Mouse (Mus musculus) regulatory T cell (primary cell): Measurements from ENCODE around the gene Trappc6a.
"Not testable (repeated sequence)": the region's sequence is repeated elsewhere in the genome, so short reads cannot be mapped to it uniquely, and the experiment has no call there.

Experiments
- in situ Hi-C: fragments of 300-600 bp; cut with MboI, MseI; formaldehyde crosslinking; loops from one replicate; pipeline ENCODE4 v1.15.1; 2025; ENCODE audit warnings: high pct_unique_total_duplicates

The Trappc6a gene

DNA sequence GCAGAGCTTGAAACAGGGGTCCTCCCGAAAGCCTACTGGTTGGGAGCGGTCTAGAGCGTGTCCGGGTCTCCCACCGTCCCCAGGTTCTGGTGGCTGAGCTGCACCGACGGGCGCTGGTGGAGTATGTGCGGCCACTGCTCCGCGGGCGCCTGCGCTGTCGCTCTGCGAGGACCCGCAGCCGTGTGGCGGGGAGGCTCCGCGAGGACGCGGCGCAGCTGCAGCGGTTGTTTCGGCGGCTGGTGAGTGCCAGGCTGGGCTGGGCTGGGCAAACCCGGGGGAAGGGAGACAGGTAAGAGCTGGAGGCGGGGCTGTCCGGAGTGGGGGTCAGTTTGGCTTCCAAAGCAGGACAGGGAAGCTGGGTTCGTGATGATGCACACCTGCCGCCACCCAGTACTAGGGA lies 18.7 kb upstream of the Trappc6a start:
- in situ Hi-C loops: no loop called here

GRCm38 (mm10) chr7:19491731-19492130 lies 16.5 kb upstream of the Trappc6a start:
- in situ Hi-C loops: no loop called here

- in situ Hi-C loops: loop anchor here (5.0 kb wide), 1 partner anchor 73 kb away; no protein-coding TSS in a partner anchor
Observed at GRCm38 (mm10) chr7:19494751-19495474, 13.3 kb upstream of the Trappc6a start.

- in situ Hi-C loops: loop anchor here (5.0 kb wide), 1 partner anchor 73 kb away; no protein-coding TSS in a partner anchor
Observed at GRCm38 (mm10) chr7:19495521-19496213, 12.5 kb upstream of the Trappc6a start.

GRCm38 (mm10) chr7:19496214-19496555 lies 12.0 kb upstream of the Trappc6a start:
- in situ Hi-C loops: loop anchor here (5.0 kb wide), 1 partner anchor 74 kb away; no protein-coding TSS in a partner anchor

- in situ Hi-C loops: loop anchor here (5.0 kb wide), 1 partner anchor 76 kb away; no protein-coding TSS in a partner anchor
Observed at GRCm38 (mm10) chr7:19498326-19498725, 9.9 kb upstream of the Trappc6a start.

DNA sequence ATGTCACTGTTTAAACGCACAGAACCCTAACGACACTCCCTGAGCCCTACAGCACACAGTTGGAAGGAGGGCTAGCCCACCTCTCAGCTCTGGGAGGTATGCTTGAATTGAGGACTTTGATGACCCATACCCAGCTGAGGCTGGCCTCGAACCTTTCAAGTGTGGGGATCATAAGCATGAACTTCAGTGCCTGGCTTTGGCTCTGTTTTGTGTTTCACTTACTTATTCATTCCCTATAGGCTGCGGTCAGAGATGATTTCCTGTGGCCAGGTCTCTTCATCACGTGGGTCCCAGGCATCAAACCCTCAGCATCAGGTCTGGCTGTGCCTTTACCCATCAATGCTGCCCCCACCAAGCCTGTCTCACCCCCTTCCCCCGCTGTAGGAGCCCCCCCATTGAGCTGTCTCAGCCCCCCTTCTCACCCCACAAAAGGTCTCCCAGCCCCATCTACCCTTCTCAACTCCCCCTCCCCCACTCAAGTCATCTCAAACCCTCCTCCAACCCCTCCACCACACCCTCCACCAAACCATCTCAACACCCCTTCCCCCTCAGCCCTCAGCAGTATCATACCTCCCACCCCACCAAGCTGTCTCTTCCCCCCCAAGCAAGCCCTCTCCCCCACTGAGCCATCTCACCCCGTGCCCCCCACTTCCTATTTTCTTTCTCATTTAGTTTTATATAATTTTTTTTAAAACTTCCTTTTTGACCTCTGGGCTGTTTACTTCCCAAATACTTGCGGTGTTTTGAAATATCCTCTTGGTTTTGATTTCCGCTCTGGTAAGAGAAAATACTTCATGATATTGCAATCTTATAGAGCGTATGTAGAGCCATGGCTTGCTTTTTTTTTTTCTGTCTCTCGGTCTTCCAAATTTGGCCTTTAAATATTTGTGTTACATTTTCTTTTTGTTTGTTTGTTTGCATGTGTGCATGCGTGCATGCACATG lies 7.5 kb upstream of the Trappc6a start:
- in situ Hi-C loops: no loop called here

GRCm38 (mm10) chr7:19501658-19502057 lies 6.5 kb upstream of the Trappc6a start:
- in situ Hi-C loops: no loop called here

DNA sequence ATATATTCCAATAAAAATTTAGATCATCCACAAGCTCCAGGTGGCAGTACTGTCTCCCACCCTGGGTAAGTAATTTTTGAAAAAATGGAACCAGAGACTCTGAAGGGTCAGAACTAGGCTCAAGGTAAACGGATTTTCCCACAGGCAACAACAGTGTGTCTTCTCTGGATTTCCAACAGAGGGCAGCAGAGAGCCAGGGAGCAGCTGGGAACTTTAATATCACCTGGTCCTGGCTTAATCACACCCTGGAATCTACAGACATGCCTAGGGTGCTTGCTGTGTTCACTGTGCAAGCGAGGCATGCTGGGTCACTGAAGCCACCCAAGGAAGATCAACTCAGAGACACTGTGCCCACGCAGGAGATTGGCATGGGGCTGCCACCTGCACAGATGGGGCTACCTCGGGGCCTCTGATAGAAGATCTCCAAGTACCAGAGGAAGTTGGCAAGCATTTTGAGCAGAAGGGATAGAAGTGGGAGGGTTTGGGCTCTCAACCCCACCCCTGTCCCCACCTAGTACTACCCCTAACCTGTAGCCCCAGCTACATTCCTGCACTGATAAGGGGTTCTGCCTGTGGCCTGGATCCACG lies 4.6 kb upstream of the Trappc6a start:
- in situ Hi-C loops: no loop called here

DNA sequence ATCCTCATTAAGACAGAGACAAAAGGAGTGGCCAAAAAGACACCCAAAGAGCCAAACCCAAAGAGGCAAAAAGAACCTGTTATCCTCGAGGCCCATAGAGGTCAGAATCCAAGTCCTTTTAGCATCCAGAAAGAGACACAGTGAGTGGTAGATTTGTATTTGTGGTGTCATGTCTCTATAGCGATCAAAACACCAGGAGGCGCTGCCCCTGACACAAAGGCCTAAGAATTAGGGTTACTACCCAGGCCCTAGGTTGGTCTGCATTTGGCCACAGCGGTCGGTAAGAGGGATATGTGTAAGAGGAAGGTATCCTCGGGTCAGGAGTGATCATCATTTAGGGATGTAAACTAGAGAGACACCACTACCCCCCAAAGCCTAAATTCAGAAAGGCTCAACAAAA lies 1.9 kb upstream of the Trappc6a start:
- in situ Hi-C loops: no loop called here

DNA sequence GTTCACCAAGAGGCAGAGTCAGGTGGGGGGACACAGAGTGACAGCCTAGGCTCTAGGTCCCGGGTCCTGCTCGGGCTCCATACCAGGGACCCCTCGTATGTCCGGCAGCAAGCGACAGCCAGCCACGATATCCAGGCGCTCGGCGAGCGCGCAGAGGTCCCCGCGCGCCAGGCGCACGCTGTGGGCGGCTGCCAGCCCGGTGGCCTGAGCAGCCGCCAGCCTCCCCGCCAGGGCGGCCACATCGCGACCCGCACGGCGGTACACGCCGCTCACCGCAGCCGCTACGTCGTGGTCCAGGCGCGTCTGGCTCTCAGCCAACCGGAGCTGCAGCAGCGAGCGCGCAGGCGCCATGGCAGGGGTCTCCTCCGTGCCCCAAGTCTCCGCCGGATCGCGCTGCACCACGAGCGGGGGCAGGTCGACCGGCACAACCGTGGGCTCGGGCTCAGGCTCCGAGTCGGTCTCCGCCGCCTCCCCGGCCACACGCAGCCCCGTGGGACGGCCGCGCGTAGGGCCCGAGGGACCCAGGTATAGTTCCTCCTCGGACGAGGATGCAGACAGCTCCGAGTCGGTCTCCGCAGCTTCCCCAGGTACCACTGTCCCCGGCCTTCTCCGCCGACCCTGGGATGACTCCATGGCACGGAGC lies 1.1 kb upstream of the Trappc6a start:
- in situ Hi-C loops: no loop called here

GRCm38 (mm10) chr7:19507612-19507981 lies 598 bp upstream of the Trappc6a start:
- in situ Hi-C loops: no loop called here

DNA sequence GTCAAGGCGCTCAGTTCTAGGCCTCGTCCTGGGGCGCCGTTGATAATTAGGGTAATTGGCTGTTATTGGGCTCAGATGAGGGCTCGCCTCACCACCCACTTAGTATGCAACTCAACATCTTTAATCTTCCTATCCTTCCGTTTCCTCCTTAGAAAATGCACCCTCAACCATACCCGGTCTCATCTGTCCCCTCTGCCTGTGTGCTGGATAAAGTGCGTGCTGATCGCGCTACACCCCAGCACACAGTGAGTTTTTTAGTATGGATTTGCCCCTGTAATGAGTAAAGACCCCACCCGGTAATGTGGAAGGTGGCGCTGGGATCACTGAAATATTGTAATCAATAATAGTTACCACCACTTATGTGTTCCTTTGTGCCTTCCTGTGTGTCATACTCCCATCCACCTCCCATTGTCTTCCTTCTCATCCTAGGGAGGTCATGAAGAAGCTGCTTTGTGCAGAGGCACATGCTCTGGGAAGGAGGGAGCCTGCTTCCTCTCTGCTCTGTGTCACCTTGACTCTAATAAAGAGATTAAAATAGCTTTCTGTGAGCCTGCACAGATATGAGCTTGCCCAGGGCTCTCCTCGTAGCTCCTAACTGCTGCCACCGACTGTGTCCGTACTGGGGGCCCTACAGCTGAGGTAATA lies 851 bp downstream of the Trappc6a start:
- in situ Hi-C loops: no loop called here

- in situ Hi-C loops: no loop called here
Observed at GRCm38 (mm10) chr7:19509786-19510185, 1.6 kb downstream of the Trappc6a start.

GRCm38 (mm10) chr7:19511934-19512333 lies 3.7 kb downstream of the Trappc6a start:
- in situ Hi-C loops: not testable (repeated sequence)

DNA sequence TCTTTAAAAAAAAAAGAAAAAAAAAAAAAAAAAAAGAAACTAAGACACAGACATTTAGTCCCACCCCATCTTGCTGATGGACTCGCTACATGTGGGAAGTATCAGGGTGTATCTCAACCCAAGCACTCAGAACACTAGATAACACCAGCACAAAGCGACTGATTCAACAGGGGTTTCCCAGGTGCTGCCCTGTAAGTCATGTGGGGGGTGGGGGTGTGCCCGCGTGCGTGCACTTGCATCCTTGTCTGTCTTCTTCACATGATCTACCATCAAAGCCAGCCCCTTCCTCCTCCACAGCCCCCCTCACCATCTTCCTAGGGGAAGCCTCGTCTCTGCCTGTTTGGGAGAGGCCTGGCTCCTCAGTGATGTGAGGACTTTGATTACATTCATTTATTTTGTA lies 4.2 kb downstream of the Trappc6a start:
- in situ Hi-C loops: no loop called here

- in situ Hi-C loops: no loop called here
Observed at GRCm38 (mm10) chr7:19517652-19518365, 9.6 kb downstream of the Trappc6a start, which contains the start of gene Nkpd1. TSS of gene Nkpd1 (plus strand) at chr7:19517838.

GRCm38 (mm10) chr7:19520032-19520431 lies 11.8 kb downstream of the Trappc6a start:
- in situ Hi-C loops: loop anchor here (5.0 kb wide), 1 partner anchor 118 kb away; the partner anchor contains the start of genes Ckm and Klc3

GRCm38 (mm10) chr7:19523017-19523756 lies 15.0 kb downstream of the Trappc6a start:
- in situ Hi-C loops: loop anchor here (5.0 kb wide), 1 partner anchor 121 kb away; the partner anchor contains the start of genes Ckm and Klc3
